Mouse (Mus musculus): ENCODE measurements around the gene Trim33. TPM values are rescaled to one million over a fixed set of nuclear protein-coding genes. Genes with fewer than 3 reads are reported as not detected.

Gene Trim33
- 10 to 100 TPM; 45.5 to 46.9 TPM for total RNA-seq (2023)

GRCm38 (mm10) chr3:103279182-103280149, at the start of gene Trim33:
Gene Trim33 (plus strand): TSS chr3:103279293.

Other genes starting within 250 kb of the Trim33 start
- 10 to 100 TPM; 83.3 to 87.5 TPM for gene Nras, start 221.0 kb upstream of the Trim33 start, total RNA-seq (2023)
- not detected for gene Ampd1, start 205.3 kb upstream of the Trim33 start, total RNA-seq (2023)
- gene Dennd2c, start 176.7 kb upstream of the Trim33 start, total RNA-seq (2023) = 1 to 10 TPM; 1.4 to 2.4 TPM
- gene Bcas2, start 107.6 kb upstream of the Trim33 start, total RNA-seq (2023) = 10 to 100 TPM; 35.9 to 39.1 TPM

Measured in neutrophil, adult 59 days (primary cell).